Mouse (Mus musculus) thymus, adult 2 months (tissue): Measurements from ENCODE around the gene Spata45. TPM values are rescaled to one million over a fixed set of nuclear protein-coding genes. Genes with fewer than 3 reads are reported as not detected.

Experiments
- DNase-seq: peaks from one replicate; pipeline ENCODE4 v3.0.0; 2021
- H3K27ac ChIP-seq: fragments of 200-500 bp; 2 replicates; pipeline ENCODE4 v1.5.1; 2012; ENCODE audit warnings: low read length, control low read depth; ENCODE audit not compliant: control insufficient read depth, insufficient read depth
- H3K27me3 ChIP-seq: fragments of 200-500 bp; 2 replicates; pipeline ENCODE4 v1.6.1; 2012; ENCODE audit warnings: mild to moderate bottlenecking, low read length, moderate library complexity, mixed read lengths; ENCODE audit not compliant: control insufficient read depth, insufficient read depth
- H3K36me3 ChIP-seq: fragments of 200-500 bp; 2 replicates; pipeline ENCODE4 v1.6.1; 2012; ENCODE audit warnings: mild to moderate bottlenecking, low read length, moderate library complexity; ENCODE audit not compliant: control insufficient read depth, insufficient read depth
- H3K4me1 ChIP-seq: fragments of 200-500 bp; replicated peaks from 2 replicates; pipeline ENCODE4 v1.6.1; 2012; ENCODE audit warnings: low read length; ENCODE audit not compliant: control insufficient read depth, insufficient read depth
- H3K4me3 ChIP-seq: fragments of 200-500 bp; 2 replicates; pipeline ENCODE4 v1.5.1; 2012; ENCODE audit warnings: mild to moderate bottlenecking, low read length, control low read depth, moderate library complexity; ENCODE audit not compliant: control insufficient read depth, insufficient read depth
- CTCF ChIP-seq: fragments of 200-500 bp; IDR thresholded peaks from 2 replicates; pipeline ENCODE4 v1.5.1; 2012; ENCODE audit warnings: mild to moderate bottlenecking, control low read depth, low read length, moderate library complexity, borderline replicate concordance; ENCODE audit not compliant: control insufficient read depth, poor library complexity, insufficient read depth; ENCODE audit errors: extremely low read depth
- POLR2A ChIP-seq: fragments of 200-500 bp; IDR thresholded peaks from 2 replicates; pipeline ENCODE4 v1.6.1; 2012; ENCODE audit warnings: mild to moderate bottlenecking, low read length, control low read depth, moderate library complexity; ENCODE audit not compliant: control insufficient read depth, poor library complexity, insufficient read depth; ENCODE audit errors: extremely low read depth
- WGBS: fragments of 180-500 bp; shearing (Covaris S2); methylation state at CpG from one replicate; pipeline ENCODE4 v1.1.7; 2018; 5-methylcytosine and 5-hydroxymethylcytosine counted together
- polyA plus RNA-seq: library from polyadenylated mRNA; depleted of rRNA; stranded (reverse); fragments of >200 nt; gene quantifications from 2 replicates; pipeline ENCODE4 v1.2.3, GENCODE M21; 2012

Gene Spata45
- polyA plus RNA-seq, 1 experiment = not detected

GRCm38 (mm10) chr1:191042106-191042505, 5.7 kb downstream of the Spata45 start:
- Histone ChIP-seq H3K36me3 (no peaks in the 10 kb centered on the region), H3K27ac (no peak overlapping the region), H3K4me3 (no peak overlapping the region), H3K4me1 (no peaks in the 10 kb centered on the region), H3K27me3 (no peaks in the 10 kb centered on the region)
- DNase-seq = no peak
- TF ChIP-seq POLR2A = no peak
- TF ChIP-seq CTCF = no peak
- 86% methylated on average over 5 of the region's 5 CpGs for WGBS

GRCm38 (mm10) chr1:191042688-191043087, 6.2 kb downstream of the Spata45 start:
- H3K27ac ChIP-seq = no peak overlapping the region
- WGBS = 87% methylated on average over 3 of the region's 3 CpGs
- TF ChIP-seq POLR2A = no peak
- no peak for TF ChIP-seq CTCF

GRCm38 (mm10) chr1:191045264-191045663, 8.8 kb downstream of the Spata45 start:
- 97% methylated on average over 2 of the region's 2 CpGs for WGBS
- Histone ChIP-seq H3K4me3 (no peak overlapping the region), H3K36me3 (no peaks in the 10 kb centered on the region), H3K4me1 (no peaks in the 10 kb centered on the region), H3K27me3 (no peaks in the 10 kb centered on the region), H3K27ac (no peak overlapping the region)
- no peak for DNase-seq
- no peak for TF ChIP-seq POLR2A
- TF ChIP-seq CTCF = no peak

More at GRCm38 (mm10) chr1:191042688-191043087, 6.2 kb downstream of the Spata45 start:
- H3K4me1 ChIP-seq = no peaks in the 10 kb centered on the region
- H3K36me3 ChIP-seq = no peaks in the 10 kb centered on the region
- no peak for DNase-seq
- H3K4me3 ChIP-seq = no peak overlapping the region
- no peaks in the 10 kb centered on the region for H3K27me3 ChIP-seq

- Histone ChIP-seq H3K4me1 (no peaks in the 10 kb centered on the region), H3K4me3 (no peak overlapping the region), H3K36me3 (no peaks in the 10 kb centered on the region), H3K27me3 (no peaks in the 10 kb centered on the region), H3K27ac (no peak overlapping the region)
- TF ChIP-seq CTCF (no peak), POLR2A (no peak)
- DNase-seq = no peak
- 89% methylated on average over 7 of the region's 7 CpGs for WGBS
These were observed 9.9 kb downstream of the Spata45 start for GRCm38 (mm10) chr1:191046231-191046824.

- no peak overlapping the region for H3K27ac ChIP-seq
- no peaks in the 10 kb centered on the region for H3K4me1 ChIP-seq
- no peak for DNase-seq
- H3K4me3 ChIP-seq = no peak overlapping the region
- TF ChIP-seq POLR2A (no peak), CTCF (no peak)
- H3K27me3 ChIP-seq = no peaks in the 10 kb centered on the region
- no peaks in the 10 kb centered on the region for H3K36me3 ChIP-seq
- WGBS = 91% methylated on average over 3 of the region's 3 CpGs
These were observed 17.1 kb downstream of the Spata45 start for GRCm38 (mm10) chr1:191053555-191053954.

GRCm38 (mm10) chr1:191054870-191055532, 18.6 kb downstream of the Spata45 start:
- no peaks in the 10 kb centered on the region for H3K36me3 ChIP-seq
- TF ChIP-seq CTCF = no peak
- no peak for TF ChIP-seq POLR2A
- H3K27ac ChIP-seq = no peak overlapping the region
- H3K4me3 ChIP-seq = no peak overlapping the region
- DNase-seq = no peak
- 79% methylated on average over 8 of the region's 8 CpGs for WGBS
- H3K4me1 ChIP-seq = no peaks in the 10 kb centered on the region
- H3K27me3 ChIP-seq = no peaks in the 10 kb centered on the region

- H3K27ac ChIP-seq = no peak overlapping the region
- H3K36me3 ChIP-seq = no peaks in the 10 kb centered on the region
- no peaks in the 10 kb centered on the region for H3K4me1 ChIP-seq
- no peak for DNase-seq
- WGBS = 93% methylated on average over 2 of the region's 2 CpGs
- TF ChIP-seq CTCF (no peak), POLR2A (no peak)
- no peaks in the 10 kb centered on the region for H3K27me3 ChIP-seq
- H3K4me3 ChIP-seq = no peak overlapping the region
These were observed 19.1 kb downstream of the Spata45 start for GRCm38 (mm10) chr1:191055533-191055873.
